Mouse (Mus musculus) E14TG2a.4 (cell line): ENCODE data around the gene Ms4a3.

Experiments
- CTCF ChIP-seq: conservative IDR thresholded peaks from 2 replicates; pipeline ENCODE4 v1.5.1; 2014; ENCODE audit warnings: low read length
- NANOG ChIP-seq: IDR thresholded peaks from 2 replicates; pipeline ENCODE4 v1.6.1; 2014; ENCODE audit warnings: borderline replicate concordance, low read length, mixed read lengths
- POU5F1 ChIP-seq: IDR thresholded peaks from 2 replicates; pipeline ENCODE4 v1.6.1; 2014; ENCODE audit warnings: low read length, borderline replicate concordance

DNA sequence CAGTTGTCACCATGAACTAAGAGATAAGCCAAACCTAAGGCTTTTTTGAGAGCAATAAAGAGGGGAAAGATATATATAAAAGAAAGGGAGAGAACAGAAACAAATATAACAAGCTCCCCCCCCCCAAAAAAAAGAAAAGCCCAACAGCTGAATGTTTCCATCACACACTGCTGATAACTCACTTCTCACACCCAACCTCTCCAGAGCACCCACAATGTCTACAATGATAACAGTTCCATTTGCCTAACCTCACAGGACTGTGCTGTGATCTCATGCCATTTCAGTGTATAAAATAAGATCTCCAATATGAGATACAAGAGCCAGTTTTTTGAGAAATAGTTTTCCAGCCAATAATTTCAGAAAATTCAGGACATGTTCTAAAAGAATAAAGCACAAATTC, 22.7 kb downstream of the Ms4a3 start:
- no peak for TF ChIP-seq CTCF
- no peak for TF ChIP-seq NANOG
- TF ChIP-seq POU5F1, result no peak
